Mouse (Mus musculus): Measurements from ENCODE around the gene Pbx1. TPM values are rescaled to one million over a fixed set of nuclear protein-coding genes. Genes with fewer than 3 reads are reported as not detected.
"Not testable (repeated sequence)": the region's sequence is repeated elsewhere in the genome, so short reads cannot be mapped to it uniquely, and the experiment has no call there.

Gene Pbx1
- polyA plus RNA-seq (2014; fragmentation: Nextera tagmentation; extraction: Ambion mirVana): 114 and 125 TPM in 2 replicates

DNA sequence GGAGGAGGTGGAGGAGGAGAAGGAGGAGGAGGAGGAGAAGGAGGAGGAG is at the start of gene Pbx1:
Pbx1 (minus strand) TSS at position 39 of the 49 bp plus-strand sequence.
- Histone ChIP-seq H3K4me2 (ENCODE audit: low read length) (peak within 1 kb of the TSS; percentile 66), H3K4me3 (replicated peaks; ENCODE audit: low read depth, low read length) (peak within 1 kb of the TSS; percentile 56), H3K4me1 (ENCODE audit: control insufficient read depth, insufficient read depth, low read length) (peaks cover 14% of the 10 kb centered on the region), H3K27ac (replicated peaks; ENCODE audit: low read depth, low read length) (peak within 1 kb of the TSS; percentile 94), H3K9ac (replicated peaks; ENCODE audit: low read length) (peak within 1 kb of the TSS; percentile 76)
- H3K9me3 ChIP-seq (ENCODE audit: control insufficient read depth, low read length); DNase-seq; H3K36me3 ChIP-seq (ENCODE audit: control insufficient read depth, insufficient read depth, low read length); ATAC-seq (ENCODE audit: low FRiP score, low TSS enrichment); H3K27me3 ChIP-seq (ENCODE audit: control insufficient read depth, insufficient read depth, low read length): not testable (repeated sequence)

DNA sequence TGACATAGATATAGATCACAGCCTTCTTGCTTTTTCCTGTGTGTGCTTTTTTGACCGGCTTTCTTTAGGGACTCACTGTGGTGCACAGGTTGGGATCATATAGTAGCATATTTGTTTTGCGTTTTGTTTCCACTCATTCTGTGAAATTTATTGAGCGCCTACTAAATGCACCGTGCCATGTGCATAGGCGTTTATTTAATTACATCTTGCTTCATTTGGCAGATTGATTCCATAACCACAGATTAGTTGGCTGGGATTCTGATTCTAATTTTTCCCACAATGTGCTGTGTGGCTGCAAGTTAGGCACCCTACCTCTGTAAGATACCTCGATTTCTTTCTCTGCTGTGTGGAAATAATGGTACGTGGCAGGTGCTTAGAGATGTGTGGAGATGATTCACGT is 47.6 kb upstream of the Pbx1 start:
- ATAC-seq (ENCODE audit: low FRiP score, low TSS enrichment) (no peak), DNase-seq (no peak)
- no peak overlapping the region for H3K4me3 ChIP-seq (replicated peaks; ENCODE audit: low read depth, low read length)
- H3K27ac ChIP-seq (replicated peaks; ENCODE audit: low read depth, low read length): no peak overlapping the region
- no peak overlapping the region for H3K4me2 ChIP-seq (ENCODE audit: low read length)
- no peaks in the 10 kb centered on the region for H3K9me3 ChIP-seq (ENCODE audit: control insufficient read depth, low read length)
- H3K36me3 ChIP-seq (ENCODE audit: control insufficient read depth, insufficient read depth, low read length): no peaks in the 10 kb centered on the region
- no peak overlapping the region for H3K9ac ChIP-seq (replicated peaks; ENCODE audit: low read length)
- peaks cover 23% of the 10 kb centered on the region for H3K4me1 ChIP-seq (ENCODE audit: control insufficient read depth, insufficient read depth, low read length)
- WGBS: 89% methylated on average over 8 of the region's 8 CpGs
- H3K27me3 ChIP-seq (ENCODE audit: control insufficient read depth, insufficient read depth, low read length): no peaks in the 10 kb centered on the region

DNA sequence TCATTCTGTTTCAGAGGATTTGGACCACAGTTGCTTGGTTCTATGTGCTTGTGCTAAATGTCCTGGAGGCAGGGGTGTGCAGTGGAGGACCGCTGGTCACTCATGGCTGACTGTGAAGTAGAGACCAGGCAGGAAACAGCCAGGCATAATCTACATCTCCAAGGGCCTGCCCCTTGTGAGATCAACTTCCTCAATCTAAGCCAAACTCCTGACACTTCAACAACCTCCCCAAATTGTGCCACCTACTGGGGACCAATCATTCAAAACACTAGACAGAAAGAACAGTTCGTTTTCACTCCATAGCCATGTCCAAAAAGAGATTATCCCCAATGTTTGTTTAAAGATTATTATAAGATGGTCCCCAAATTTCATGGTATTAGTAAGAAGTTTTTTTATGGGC is 46.8 kb upstream of the Pbx1 start:
- DNase-seq: no peak

DNA sequence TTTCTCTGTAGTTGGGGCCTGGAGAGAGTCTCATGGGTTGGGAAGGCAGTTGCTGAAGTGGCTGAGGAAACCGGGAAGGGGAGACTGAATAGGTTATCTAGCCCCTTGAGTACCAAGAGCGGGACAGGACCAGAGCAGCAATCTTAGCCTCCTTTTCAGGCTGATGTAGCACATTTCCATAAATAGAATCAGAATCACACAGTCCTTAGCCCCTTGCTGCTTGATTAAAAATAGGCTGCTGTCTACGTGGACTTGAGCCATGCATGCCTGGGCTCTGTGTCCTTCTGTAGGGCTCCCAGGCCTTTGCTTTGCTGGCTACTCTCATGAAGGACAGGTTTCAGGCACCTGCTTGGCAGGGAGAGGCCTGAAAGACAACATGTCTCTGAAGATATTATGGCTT is 44.8 kb upstream of the Pbx1 start:
- H3K27ac ChIP-seq (replicated peaks; ENCODE audit: low read depth, low read length): peak overlapping the region; percentile 0; the same call in 1 of the 2 replicates
- whole genome bisulfite sequencing: 13% methylated on average over 3 of the region's 3 CpGs

More for the DNA sequence above, 46.8 kb upstream of the Pbx1 start:
- Histone ChIP-seq H3K27me3 (ENCODE audit: control insufficient read depth, insufficient read depth, low read length) (no peaks in the 10 kb centered on the region), H3K27ac (replicated peaks; ENCODE audit: low read depth, low read length) (no peak overlapping the region), H3K36me3 (ENCODE audit: control insufficient read depth, insufficient read depth, low read length) (no peaks in the 10 kb centered on the region), H3K4me2 (ENCODE audit: low read length) (no peak overlapping the region), H3K9me3 (ENCODE audit: control insufficient read depth, low read length) (no peaks in the 10 kb centered on the region), H3K9ac (replicated peaks; ENCODE audit: low read length) (no peak overlapping the region), H3K4me1 (ENCODE audit: control insufficient read depth, insufficient read depth, low read length) (peaks cover 31% of the 10 kb centered on the region), H3K4me3 (replicated peaks; ENCODE audit: low read depth, low read length) (no peak overlapping the region)
- ATAC-seq (ENCODE audit: low FRiP score, low TSS enrichment): no peak
- 72% methylated on average over 2 of the region's 2 CpGs for WGBS

DNA sequence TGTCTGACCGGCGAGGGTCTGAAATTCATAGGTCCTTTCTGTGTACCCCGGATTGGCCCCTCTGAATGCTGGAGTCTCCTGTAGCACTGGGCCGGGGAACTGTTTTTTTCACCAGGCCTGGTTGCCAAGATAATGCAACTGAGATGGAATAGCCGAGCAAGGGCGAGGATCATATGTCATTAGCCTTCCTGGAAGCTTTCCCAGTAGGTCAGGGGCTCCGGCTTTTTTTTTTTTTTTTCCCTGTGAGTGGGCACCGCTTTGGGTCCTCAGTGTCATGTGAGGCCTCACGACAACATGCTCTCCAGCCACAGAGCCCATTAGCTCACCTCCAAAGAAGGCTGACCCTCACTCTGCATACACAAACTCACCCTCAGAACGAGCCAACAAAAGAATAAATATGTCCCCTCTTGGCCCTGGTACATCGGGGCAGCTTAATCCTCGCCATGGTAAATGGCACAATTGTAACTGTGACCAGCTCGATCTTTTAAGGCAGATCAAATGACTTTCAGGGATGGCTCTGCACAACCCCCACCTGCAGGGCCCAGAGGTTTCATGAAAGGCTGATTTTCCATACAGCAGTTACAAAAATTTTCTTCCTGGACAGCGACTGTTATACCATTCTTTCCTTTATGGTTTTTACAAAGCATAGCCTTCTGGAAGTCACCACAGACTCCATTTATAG is 44.3 kb upstream of the Pbx1 start:
- H3K9me3 ChIP-seq (ENCODE audit: control insufficient read depth, low read length): no peaks in the 10 kb centered on the region
- 28% methylated on average over 14 of the region's 14 CpGs for WGBS
- H3K27ac ChIP-seq (replicated peaks; ENCODE audit: low read depth, low read length): peak overlapping the region; percentile 60
- H3K9ac ChIP-seq (replicated peaks; ENCODE audit: low read length): no peak overlapping the region
- H3K27me3 ChIP-seq (ENCODE audit: control insufficient read depth, insufficient read depth, low read length): 0 out of 2 replicates have a peak, but pooled peaks cover 2% of the 10 kb centered on the region
- peaks cover 45% of the 10 kb centered on the region for H3K4me1 ChIP-seq (ENCODE audit: control insufficient read depth, insufficient read depth, low read length)
- ATAC-seq (ENCODE audit: low FRiP score, low TSS enrichment) (peak; percentile 32; the same call in 1 of the 2 replicates), DNase-seq (peak; percentile 59)
- H3K4me2 ChIP-seq (ENCODE audit: low read length): peak overlapping the region; percentile 15
- H3K4me3 ChIP-seq (replicated peaks; ENCODE audit: low read depth, low read length): no peak overlapping the region
- H3K36me3 ChIP-seq (ENCODE audit: control insufficient read depth, insufficient read depth, low read length): no peaks in the 10 kb centered on the region

More for the DNA sequence above, 44.8 kb upstream of the Pbx1 start:
- Histone ChIP-seq H3K27me3 (ENCODE audit: control insufficient read depth, insufficient read depth, low read length) (no peaks in the 10 kb centered on the region), H3K36me3 (ENCODE audit: control insufficient read depth, insufficient read depth, low read length) (no peaks in the 10 kb centered on the region), H3K4me1 (ENCODE audit: control insufficient read depth, insufficient read depth, low read length) (peaks cover 45% of the 10 kb centered on the region), H3K9me3 (ENCODE audit: control insufficient read depth, low read length) (no peaks in the 10 kb centered on the region), H3K4me2 (ENCODE audit: low read length) (no peak overlapping the region), H3K9ac (replicated peaks; ENCODE audit: low read length) (no peak overlapping the region), H3K4me3 (replicated peaks; ENCODE audit: low read depth, low read length) (no peak overlapping the region)
- ATAC-seq (ENCODE audit: low FRiP score, low TSS enrichment): no peak
- peak; percentile 17 for DNase-seq

DNA sequence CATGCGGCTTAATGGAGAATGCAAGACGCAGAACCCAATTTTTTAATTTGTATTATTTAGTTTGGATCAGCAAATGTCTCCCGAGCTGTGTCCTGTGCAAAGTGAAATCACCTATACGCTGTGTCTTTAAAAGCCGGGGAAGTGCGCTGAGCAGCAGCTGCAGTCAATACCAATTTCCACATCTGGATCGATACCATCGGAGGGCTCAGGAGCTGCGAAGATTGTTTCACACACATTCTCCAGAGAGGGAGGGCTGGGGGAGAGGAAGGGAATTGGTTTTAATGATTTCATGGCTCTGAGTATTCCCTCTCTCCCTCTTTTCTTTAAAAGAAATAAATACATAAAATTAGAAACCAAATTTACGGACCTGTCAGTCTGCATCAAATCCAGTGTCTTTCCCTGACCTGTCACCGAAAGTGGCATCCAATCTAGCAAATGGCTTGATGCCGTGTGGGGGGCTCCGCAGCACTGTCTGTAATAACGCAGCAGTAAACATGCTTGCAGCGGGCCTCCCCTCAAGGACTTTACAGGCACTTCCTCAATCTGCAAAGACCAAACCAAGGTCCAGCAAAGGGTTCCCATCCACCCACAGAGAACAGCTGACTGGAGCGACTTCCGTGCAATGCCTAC is 43.6 kb upstream of the Pbx1 start:
- H3K27me3 ChIP-seq (ENCODE audit: control insufficient read depth, insufficient read depth, low read length): 0 out of 2 replicates have a peak, but pooled peaks cover 2% of the 10 kb centered on the region
- H3K4me3 ChIP-seq (replicated peaks; ENCODE audit: low read depth, low read length): no peak overlapping the region
- peaks cover 45% of the 10 kb centered on the region for H3K4me1 ChIP-seq (ENCODE audit: control insufficient read depth, insufficient read depth, low read length)
- H3K27ac ChIP-seq (replicated peaks; ENCODE audit: low read depth, low read length): peak overlapping the region; percentile 60
- peak overlapping the region; percentile 15 for H3K4me2 ChIP-seq (ENCODE audit: low read length)
- no peak overlapping the region for H3K9ac ChIP-seq (replicated peaks; ENCODE audit: low read length)
- ATAC-seq (ENCODE audit: low FRiP score, low TSS enrichment) (no peak), DNase-seq (peak; percentile 61)
- no peaks in the 10 kb centered on the region for H3K9me3 ChIP-seq (ENCODE audit: control insufficient read depth, low read length)
- H3K36me3 ChIP-seq (ENCODE audit: control insufficient read depth, insufficient read depth, low read length): no peaks in the 10 kb centered on the region
- 62% methylated on average over 17 of the region's 17 CpGs for WGBS

DNA sequence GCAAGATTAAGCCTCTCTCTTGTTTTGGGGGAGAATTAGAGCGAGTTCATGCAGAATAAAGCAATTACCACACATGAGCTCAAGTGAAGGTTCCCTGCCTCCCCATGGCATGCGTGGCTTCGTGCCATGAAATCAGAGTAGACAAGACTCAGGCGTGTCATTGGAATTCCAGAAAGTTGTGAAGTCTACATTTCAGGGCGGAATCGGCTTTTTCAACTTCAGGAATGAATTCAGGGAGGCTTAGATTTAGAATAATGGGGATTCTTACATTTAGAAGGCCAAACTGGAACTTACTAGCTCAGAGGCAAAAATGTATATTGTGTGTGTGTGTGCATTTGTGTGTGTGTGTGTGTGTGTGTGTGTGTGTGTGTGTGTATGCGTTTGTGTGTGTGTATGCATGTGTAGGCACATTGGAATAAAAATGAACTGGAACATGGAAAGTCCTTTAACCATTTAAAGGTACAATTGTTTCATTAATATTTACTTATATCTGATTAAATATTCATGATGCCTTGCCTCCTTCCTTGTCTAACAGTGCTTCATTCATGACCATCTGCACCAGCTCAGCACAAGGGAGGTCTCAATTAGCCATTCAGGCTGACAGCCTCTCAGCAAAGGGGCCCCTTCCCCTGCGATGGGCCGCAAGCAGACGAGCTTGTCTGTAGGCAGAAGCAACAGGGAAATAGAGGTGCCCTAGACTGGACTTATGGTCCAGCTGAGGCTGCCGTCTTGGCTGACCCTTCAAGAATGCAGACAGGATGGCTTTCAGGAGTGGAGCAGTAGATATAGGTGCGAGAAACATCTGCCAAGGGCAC is 41.4 kb upstream of the Pbx1 start:
- Histone ChIP-seq H3K9me3 (ENCODE audit: control insufficient read depth, low read length) (no peaks in the 10 kb centered on the region), H3K4me2 (ENCODE audit: low read length) (peak overlapping the region; percentile 33), H3K27me3 (ENCODE audit: control insufficient read depth, insufficient read depth, low read length) (0 out of 2 replicates have a peak, but pooled peaks cover 2% of the 10 kb centered on the region), H3K4me1 (ENCODE audit: control insufficient read depth, insufficient read depth, low read length) (peaks cover 45% of the 10 kb centered on the region), H3K27ac (replicated peaks; ENCODE audit: low read depth, low read length) (no peak overlapping the region), H3K36me3 (ENCODE audit: control insufficient read depth, insufficient read depth, low read length) (no peaks in the 10 kb centered on the region), H3K9ac (replicated peaks; ENCODE audit: low read length) (no peak overlapping the region), H3K4me3 (replicated peaks; ENCODE audit: low read depth, low read length) (no peak overlapping the region)
- WGBS: 9% methylated on average over 12 of the region's 12 CpGs
- ATAC-seq (ENCODE audit: low FRiP score, low TSS enrichment) (peak; percentile 89), DNase-seq (peak; percentile 80)

DNA sequence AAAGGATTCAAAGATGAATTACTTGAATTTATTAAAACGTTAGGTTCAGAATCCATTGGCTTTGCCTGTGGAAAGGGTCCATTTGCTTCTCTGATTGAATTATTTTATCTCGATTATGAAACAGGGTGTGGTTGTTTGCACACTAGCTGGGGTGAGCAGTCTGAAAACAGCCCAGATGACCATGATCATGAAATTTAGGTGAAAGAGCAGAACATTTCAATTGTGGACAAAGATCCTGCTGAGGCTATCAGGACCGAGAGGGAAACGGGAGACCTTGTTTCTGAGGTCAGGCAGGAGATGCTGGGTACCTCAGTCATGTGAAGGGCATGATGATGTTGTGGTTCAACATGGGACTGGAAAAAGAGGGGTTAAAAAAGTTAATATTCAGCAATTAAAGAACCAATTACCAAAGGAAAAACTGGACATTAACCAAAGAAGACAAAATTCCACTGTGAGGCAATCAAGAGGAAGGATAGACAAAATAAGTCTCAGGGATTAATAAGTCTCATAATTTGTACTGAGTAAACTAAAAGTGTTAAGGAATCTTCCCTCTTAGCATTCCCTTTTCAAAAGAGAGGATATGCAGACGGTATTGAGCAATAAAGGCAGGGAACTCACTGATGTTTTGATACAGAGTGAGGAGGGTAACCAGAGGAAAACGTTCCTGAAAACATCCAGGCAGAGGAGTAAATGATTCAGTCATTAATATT is 40.6 kb upstream of the Pbx1 start:
- Histone ChIP-seq H3K36me3 (ENCODE audit: control insufficient read depth, insufficient read depth, low read length) (no peaks in the 10 kb centered on the region), H3K27ac (replicated peaks; ENCODE audit: low read depth, low read length) (no peak overlapping the region), H3K4me2 (ENCODE audit: low read length) (no peak overlapping the region), H3K4me1 (ENCODE audit: control insufficient read depth, insufficient read depth, low read length) (peaks cover 45% of the 10 kb centered on the region), H3K9me3 (ENCODE audit: control insufficient read depth, low read length) (no peaks in the 10 kb centered on the region), H3K9ac (replicated peaks; ENCODE audit: low read length) (no peak overlapping the region), H3K27me3 (ENCODE audit: control insufficient read depth, insufficient read depth, low read length) (0 out of 2 replicates have a peak, but pooled peaks cover 2% of the 10 kb centered on the region), H3K4me3 (replicated peaks; ENCODE audit: low read depth, low read length) (no peak overlapping the region)
- no peak for DNase-seq
- WGBS: 45% methylated on average over 6 of the region's 6 CpGs
- no peak for ATAC-seq (ENCODE audit: low FRiP score, low TSS enrichment)

All from midbrain, embryonic 14.5 days (tissue).